Mouse (Mus musculus) NIH3T3 (cell line): ENCODE data around the gene Pramel4.
"Not testable (repeated sequence)": the region's sequence is repeated elsewhere in the genome, so short reads cannot be mapped to it uniquely, and the experiment has no call there.

Experiments
- DNase-seq: peaks from one replicate; pipeline ENCODE4 v3.0.0-alpha.2; 2012; ENCODE audit warnings: low read depth

Gene Pramel4

DNA sequence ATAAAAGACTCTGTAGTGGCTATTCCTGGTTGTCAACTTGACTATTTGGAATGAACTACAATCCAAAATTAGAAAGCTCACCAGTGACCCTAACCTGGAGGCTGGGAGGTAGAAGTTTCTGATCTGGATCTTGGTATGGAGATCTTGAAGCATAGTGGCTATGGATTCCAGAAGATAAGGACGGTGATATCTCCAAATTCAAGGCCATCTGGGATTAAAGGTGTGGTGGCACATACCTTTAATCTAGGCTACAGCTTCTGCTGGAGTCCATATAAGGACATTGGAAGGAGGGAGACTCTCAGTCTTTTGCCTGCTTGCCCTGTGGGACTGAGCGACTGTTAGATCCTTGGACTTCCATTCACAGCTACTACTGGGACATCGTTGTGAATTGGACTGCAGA is at the start of gene Pramel4:
TSS of gene Pramel4 (plus strand) at position 301 of the 400 bp plus-strand sequence.
- not testable (repeated sequence) for DNase-seq

DNA sequence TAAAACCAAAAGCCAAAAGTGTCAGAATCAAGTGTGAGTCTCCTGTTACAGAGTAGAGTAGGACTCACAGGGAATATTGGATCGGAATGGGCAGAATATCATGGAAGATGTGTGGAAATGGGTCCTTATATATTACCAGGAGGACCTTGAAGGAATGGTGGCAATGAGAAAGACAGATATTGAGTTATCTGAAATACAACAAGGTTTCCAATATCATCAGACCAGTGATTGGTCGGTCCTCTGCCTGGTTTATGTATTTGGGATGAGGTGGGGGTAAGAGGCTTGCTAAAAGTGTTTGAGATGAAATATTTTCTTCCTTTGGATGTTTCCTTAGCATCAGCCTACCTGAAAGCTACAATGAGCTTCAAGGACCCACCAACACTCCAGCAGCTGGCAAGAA is 47.2 kb downstream of the Pramel4 start, which contains the start of gene Gm13102:
TSS of gene Gm13102 (plus strand) at position 301 of the 400 bp plus-strand sequence.
- DNase-seq = not testable (repeated sequence)
